Mouse (Mus musculus): ENCODE measurements around the gene Thap3. TPM values are rescaled to one million over a fixed set of nuclear protein-coding genes. Genes with fewer than 3 reads are reported as not detected.

The Thap3 gene
- polyA plus RNA-seq, 1 experiment, result 4.2 TPM

GRCm38 (mm10) chr4:151968204-151968921 lies 20.4 kb downstream of the Thap3 start:
- Histone ChIP-seq H3K27ac (ENCODE audit: control insufficient read depth, insufficient read depth, low read depth, low read length) (no peak overlapping the region), H3K27me3 (ENCODE audit: control insufficient read depth, insufficient read depth, low read length) (no peaks in the 10 kb centered on the region), H3K36me3 (ENCODE audit: control insufficient read depth, insufficient read depth, low read length) (no peaks in the 10 kb centered on the region; the same call in none of the 2 replicates), H3K4me1 (ENCODE audit: control insufficient read depth, insufficient read depth, low read length) (no peaks in the 10 kb centered on the region), H3K4me3 (ENCODE audit: control insufficient read depth, low read depth, low read length) (peak overlapping the region; percentile 61)
- TF ChIP-seq POLR2A (IDR thresholded peaks at IDR 0.05; ENCODE audit: control insufficient read depth, low read depth, low read length) (no peak), CTCF (IDR thresholded peaks at IDR 0.05; ENCODE audit: control insufficient read depth, insufficient read depth, insufficient replicate concordance, low read depth, low read length) (no peak)

GRCm38 (mm10) chr4:151962817-151963216 lies 26.0 kb downstream of the Thap3 start:
- peaks cover 1% of the 10 kb centered on the region; the same call in 1 of the 2 replicates for H3K36me3 ChIP-seq (ENCODE audit: control insufficient read depth, insufficient read depth, low read length)
- no peak overlapping the region for H3K4me3 ChIP-seq (ENCODE audit: control insufficient read depth, low read depth, low read length)

GRCm38 (mm10) chr4:151960513-151960854 lies 28.3 kb downstream of the Thap3 start:
- Histone ChIP-seq H3K36me3 (ENCODE audit: control insufficient read depth, insufficient read depth, low read length) (peaks cover 1% of the 10 kb centered on the region; the same call in 1 of the 2 replicates), H3K27me3 (ENCODE audit: control insufficient read depth, insufficient read depth, low read length) (no peaks in the 10 kb centered on the region), H3K27ac (ENCODE audit: control insufficient read depth, insufficient read depth, low read depth, low read length) (no peak overlapping the region), H3K4me3 (ENCODE audit: control insufficient read depth, low read depth, low read length) (no peak overlapping the region), H3K4me1 (ENCODE audit: control insufficient read depth, insufficient read depth, low read length) (no peaks in the 10 kb centered on the region)
- no peak for TF ChIP-seq CTCF (IDR thresholded peaks at IDR 0.05; ENCODE audit: control insufficient read depth, insufficient read depth, insufficient replicate concordance, low read depth, low read length)
- TF ChIP-seq POLR2A (IDR thresholded peaks at IDR 0.05; ENCODE audit: control insufficient read depth, low read depth, low read length), result no peak

More at GRCm38 (mm10) chr4:151962817-151963216, 26.0 kb downstream of the Thap3 start:
- Histone ChIP-seq H3K27me3 (ENCODE audit: control insufficient read depth, insufficient read depth, low read length) (no peaks in the 10 kb centered on the region), H3K4me1 (ENCODE audit: control insufficient read depth, insufficient read depth, low read length) (no peaks in the 10 kb centered on the region), H3K27ac (ENCODE audit: control insufficient read depth, insufficient read depth, low read depth, low read length) (no peak overlapping the region)
- TF ChIP-seq POLR2A (IDR thresholded peaks at IDR 0.05; ENCODE audit: control insufficient read depth, low read depth, low read length) (no peak), CTCF (IDR thresholded peaks at IDR 0.05; ENCODE audit: control insufficient read depth, insufficient read depth, insufficient replicate concordance, low read depth, low read length) (no peak)

GRCm38 (mm10) chr4:151959849-151960512 lies 28.8 kb downstream of the Thap3 start:
- TF ChIP-seq CTCF (IDR thresholded peaks at IDR 0.05; ENCODE audit: control insufficient read depth, insufficient read depth, insufficient replicate concordance, low read depth, low read length) (no peak), POLR2A (IDR thresholded peaks at IDR 0.05; ENCODE audit: control insufficient read depth, low read depth, low read length) (no peak)
- Histone ChIP-seq H3K4me1 (ENCODE audit: control insufficient read depth, insufficient read depth, low read length) (no peaks in the 10 kb centered on the region), H3K27ac (ENCODE audit: control insufficient read depth, insufficient read depth, low read depth, low read length) (no peak overlapping the region), H3K27me3 (ENCODE audit: control insufficient read depth, insufficient read depth, low read length) (no peaks in the 10 kb centered on the region), H3K36me3 (ENCODE audit: control insufficient read depth, insufficient read depth, low read length) (peaks cover 1% of the 10 kb centered on the region; the same call in 1 of the 2 replicates), H3K4me3 (ENCODE audit: control insufficient read depth, low read depth, low read length) (no peak overlapping the region)

- Histone ChIP-seq H3K4me1 (ENCODE audit: control insufficient read depth, insufficient read depth, low read length) (no peaks in the 10 kb centered on the region), H3K27me3 (ENCODE audit: control insufficient read depth, insufficient read depth, low read length) (no peaks in the 10 kb centered on the region), H3K4me3 (ENCODE audit: control insufficient read depth, low read depth, low read length) (no peak overlapping the region), H3K27ac (ENCODE audit: control insufficient read depth, insufficient read depth, low read depth, low read length) (peak overlapping the region; percentile 34), H3K36me3 (ENCODE audit: control insufficient read depth, insufficient read depth, low read length) (peaks cover 1% of the 10 kb centered on the region; the same call in 1 of the 2 replicates)
- TF ChIP-seq POLR2A (IDR thresholded peaks at IDR 0.05; ENCODE audit: control insufficient read depth, low read depth, low read length), result no peak
- TF ChIP-seq CTCF (IDR thresholded peaks at IDR 0.05; ENCODE audit: control insufficient read depth, insufficient read depth, insufficient replicate concordance, low read depth, low read length), result no peak
Observed at GRCm38 (mm10) chr4:151957584-151958315, 31.0 kb downstream of the Thap3 start.

GRCm38 (mm10) chr4:151955791-151956190 lies 33.0 kb downstream of the Thap3 start:
- H3K4me3 ChIP-seq (ENCODE audit: control insufficient read depth, low read depth, low read length), result no peak overlapping the region
- no peaks in the 10 kb centered on the region for H3K4me1 ChIP-seq (ENCODE audit: control insufficient read depth, insufficient read depth, low read length)
- H3K36me3 ChIP-seq (ENCODE audit: control insufficient read depth, insufficient read depth, low read length), result no peaks in the 10 kb centered on the region; the same call in 1 of the 2 replicates
- no peak overlapping the region for H3K27ac ChIP-seq (ENCODE audit: control insufficient read depth, insufficient read depth, low read depth, low read length)
- no peaks in the 10 kb centered on the region for H3K27me3 ChIP-seq (ENCODE audit: control insufficient read depth, insufficient read depth, low read length)
- TF ChIP-seq CTCF (IDR thresholded peaks at IDR 0.05; ENCODE audit: control insufficient read depth, insufficient read depth, insufficient replicate concordance, low read depth, low read length) (no peak), POLR2A (IDR thresholded peaks at IDR 0.05; ENCODE audit: control insufficient read depth, low read depth, low read length) (no peak)

- Histone ChIP-seq H3K4me3 (ENCODE audit: control insufficient read depth, low read depth, low read length) (no peak overlapping the region), H3K27ac (ENCODE audit: control insufficient read depth, insufficient read depth, low read depth, low read length) (no peak overlapping the region), H3K4me1 (ENCODE audit: control insufficient read depth, insufficient read depth, low read length) (no peaks in the 10 kb centered on the region), H3K36me3 (ENCODE audit: control insufficient read depth, insufficient read depth, low read length) (peaks cover 3% of the 10 kb centered on the region), H3K27me3 (ENCODE audit: control insufficient read depth, insufficient read depth, low read length) (no peaks in the 10 kb centered on the region)
- TF ChIP-seq CTCF (IDR thresholded peaks at IDR 0.05; ENCODE audit: control insufficient read depth, insufficient read depth, insufficient replicate concordance, low read depth, low read length) (no peak), POLR2A (IDR thresholded peaks at IDR 0.05; ENCODE audit: control insufficient read depth, low read depth, low read length) (no peak)
Observed at GRCm38 (mm10) chr4:151953209-151953608, 35.6 kb downstream of the Thap3 start.

Data from testis, adult 2 months (tissue).